Mouse (Mus musculus): ENCODE measurements around the gene Adamts12. TPM values are rescaled to one million over a fixed set of nuclear protein-coding genes. Genes with fewer than 3 reads are reported as not detected.

The Adamts12 gene
- total RNA-seq, 2 experiments from 2014 or later: 19.8 to 21.6 TPM

DNA sequence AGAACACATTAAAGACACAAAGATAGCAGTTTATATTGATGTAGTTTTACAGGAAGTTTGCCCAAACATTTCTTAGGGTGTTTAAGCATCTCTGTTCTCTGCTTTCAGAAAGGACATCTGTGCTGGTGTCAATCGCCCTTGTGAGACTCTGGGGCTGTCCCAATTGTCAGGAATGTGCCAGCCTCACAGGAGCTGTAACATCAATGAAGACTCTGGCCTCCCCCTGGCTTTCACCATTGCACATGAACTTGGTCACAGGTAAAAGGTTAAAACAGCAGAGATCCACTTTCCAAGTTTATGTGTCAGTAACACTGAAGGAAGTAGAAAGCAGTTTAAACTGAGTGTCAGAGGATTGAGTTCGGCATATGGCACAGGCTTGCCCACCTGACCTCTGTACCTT lies 176.7 kb downstream of the Adamts12 start:
- intact Hi-C loops (cut with DNase I; ENCODE audit: low total_unique reads): no loop called here

DNA sequence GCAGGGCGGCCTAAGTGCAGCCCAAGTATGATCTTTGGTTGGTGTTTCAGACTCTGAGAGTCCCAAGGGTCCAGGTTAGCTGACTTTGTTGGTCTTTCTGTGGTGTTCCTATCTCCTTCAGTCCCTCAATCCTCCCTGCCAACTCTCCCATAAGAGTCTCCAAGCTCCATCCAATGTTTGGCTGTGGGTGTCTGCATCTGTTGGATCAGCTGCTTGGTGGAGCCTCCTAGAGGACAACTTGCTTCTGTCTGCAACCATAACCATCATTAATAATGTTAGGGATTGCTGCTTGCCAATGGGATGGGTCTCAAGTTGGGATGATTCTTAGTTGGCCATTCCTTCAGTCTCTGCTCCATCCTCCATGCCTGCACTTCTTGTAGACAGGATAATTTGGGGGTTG lies 181.8 kb downstream of the Adamts12 start:
- DNase-seq: no peak
- intact Hi-C loops (cut with DNase I; ENCODE audit: low total_unique reads): no loop called here

More for the DNA sequence above, 176.7 kb downstream of the Adamts12 start:
- no peak for DNase-seq

DNA sequence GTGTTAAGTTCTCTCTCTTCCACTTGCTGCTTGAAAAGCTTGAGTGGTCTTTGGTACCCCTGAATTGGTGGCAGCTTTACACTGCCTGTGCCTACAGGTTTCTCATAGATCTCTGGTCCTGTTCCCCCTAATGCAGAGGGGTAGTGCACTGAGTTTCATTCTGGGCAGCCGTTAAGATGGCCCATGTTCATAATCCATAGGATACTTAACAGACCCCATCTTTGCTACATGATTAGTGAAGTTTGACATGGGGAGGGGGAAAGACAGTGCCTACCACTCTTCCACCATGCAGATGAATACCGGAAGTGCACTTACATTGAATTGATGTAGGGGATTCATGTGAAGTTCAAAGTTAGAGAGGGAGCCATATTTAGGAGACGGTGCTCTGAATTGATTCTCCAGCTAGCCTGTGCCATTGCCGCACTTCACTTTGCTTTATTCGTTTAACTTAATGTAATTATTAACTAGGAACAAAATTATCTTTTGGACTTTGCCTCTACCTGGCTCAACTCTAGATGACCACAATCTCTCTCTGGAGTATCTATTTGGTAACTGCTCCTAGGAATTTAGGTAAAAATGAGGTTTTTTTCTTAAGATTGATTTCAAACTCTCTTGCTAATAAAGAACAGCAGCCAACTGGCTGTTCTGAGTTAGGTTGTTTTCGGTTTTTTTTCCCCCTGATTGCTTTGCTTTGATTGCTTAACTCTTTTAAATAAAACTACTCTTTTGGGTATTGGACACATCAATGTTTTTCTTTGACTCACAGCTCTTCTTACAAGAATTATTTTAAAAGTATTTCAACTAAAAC lies 214.9 kb downstream of the Adamts12 start:
- intact Hi-C loops (cut with DNase I; ENCODE audit: low total_unique reads): no loop called here
- DNase-seq: no peak

DNA sequence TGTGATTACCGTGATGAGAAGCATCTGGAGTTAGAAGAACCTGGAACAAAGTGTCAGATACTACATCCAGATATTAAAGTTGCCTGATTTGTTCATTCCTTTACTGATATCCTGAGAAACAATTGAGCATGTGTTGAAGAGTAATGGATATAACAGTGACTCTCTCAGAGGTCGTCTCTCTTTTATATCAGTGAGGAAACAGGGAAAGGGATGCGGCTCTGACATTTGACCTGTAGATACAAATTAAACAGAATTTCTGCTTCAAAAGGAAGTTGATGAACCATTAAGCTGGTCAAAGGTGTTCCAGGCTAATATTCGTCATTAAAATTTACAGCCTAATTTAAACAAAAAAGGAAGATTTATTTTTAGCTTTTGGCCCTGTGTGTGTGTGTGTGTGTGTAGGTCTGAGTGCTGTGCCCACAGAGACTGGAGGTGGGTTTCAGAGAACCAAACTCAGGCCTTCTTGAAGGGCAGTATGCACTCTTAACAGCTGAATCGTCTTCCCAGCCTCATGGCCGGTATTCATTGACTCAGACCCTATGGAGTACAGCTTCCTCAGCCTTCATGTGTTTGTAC lies 216.2 kb downstream of the Adamts12 start:
- intact Hi-C loops (cut with DNase I; ENCODE audit: low total_unique reads): no loop called here
- DNase-seq: no peak

DNA sequence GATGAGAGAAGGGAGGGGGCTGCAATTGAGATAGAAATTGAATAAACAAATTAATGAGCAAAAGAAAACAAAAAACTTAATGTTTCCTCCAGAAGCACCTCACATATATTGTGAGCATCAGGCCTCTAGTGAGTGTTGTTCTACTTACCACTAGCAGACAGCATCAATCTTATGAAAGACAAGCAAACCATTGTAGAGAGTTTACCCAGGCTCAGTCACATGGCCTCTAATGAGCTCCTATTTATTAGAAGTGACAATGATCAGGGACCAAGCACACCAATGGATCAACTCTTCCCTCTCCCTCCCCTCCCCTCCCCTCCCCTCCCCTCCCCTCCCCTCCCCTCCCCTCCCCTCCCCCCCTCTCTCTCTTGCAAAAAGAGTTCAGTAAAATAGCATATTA lies 218.6 kb downstream of the Adamts12 start:
- intact Hi-C loops (cut with DNase I; ENCODE audit: low total_unique reads): no loop called here
- no peak for DNase-seq

DNA sequence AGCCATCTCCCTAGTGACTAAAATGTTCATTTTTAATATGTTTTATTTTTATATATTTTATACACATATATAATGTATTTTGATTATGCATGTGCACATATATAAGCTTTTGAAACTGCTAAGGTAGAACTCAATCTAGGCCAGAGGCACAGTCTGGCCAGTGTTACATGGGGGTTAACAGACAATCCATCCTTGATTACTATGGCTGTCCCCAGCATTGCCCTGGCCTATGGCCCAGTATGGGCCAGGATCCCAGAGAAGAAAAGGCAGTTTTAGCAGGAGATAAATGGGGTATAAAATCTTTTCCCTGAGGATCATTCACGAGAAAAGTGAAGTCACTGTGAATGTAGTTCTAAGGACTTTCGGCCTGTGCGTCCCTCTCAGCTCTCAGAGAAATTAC lies 223.2 kb downstream of the Adamts12 start:
- DNase-seq: peak; percentile 30
- intact Hi-C loops (cut with DNase I; ENCODE audit: low total_unique reads): no loop called here

DNA sequence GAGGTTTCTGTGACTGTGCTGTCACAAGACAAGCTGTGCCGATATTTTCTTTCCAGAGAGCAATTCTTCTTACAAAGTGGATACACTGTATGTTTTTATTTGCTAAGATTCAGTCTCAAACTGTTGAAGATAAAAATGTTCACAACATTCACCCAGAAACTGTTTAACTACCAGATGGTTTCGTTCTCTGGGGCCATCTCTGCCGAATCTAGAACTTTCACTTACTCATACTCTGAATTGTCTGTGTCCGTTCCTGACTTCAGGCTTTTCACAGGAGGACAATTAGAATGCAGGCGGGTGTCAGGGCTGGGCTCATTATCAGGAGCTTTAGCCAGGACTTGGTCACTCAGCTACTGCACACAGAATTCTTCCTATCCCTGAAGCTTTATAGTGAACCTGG lies 227.7 kb downstream of the Adamts12 start:
- DNase-seq: no peak
- intact Hi-C loops (cut with DNase I; ENCODE audit: low total_unique reads): no loop called here

DNA sequence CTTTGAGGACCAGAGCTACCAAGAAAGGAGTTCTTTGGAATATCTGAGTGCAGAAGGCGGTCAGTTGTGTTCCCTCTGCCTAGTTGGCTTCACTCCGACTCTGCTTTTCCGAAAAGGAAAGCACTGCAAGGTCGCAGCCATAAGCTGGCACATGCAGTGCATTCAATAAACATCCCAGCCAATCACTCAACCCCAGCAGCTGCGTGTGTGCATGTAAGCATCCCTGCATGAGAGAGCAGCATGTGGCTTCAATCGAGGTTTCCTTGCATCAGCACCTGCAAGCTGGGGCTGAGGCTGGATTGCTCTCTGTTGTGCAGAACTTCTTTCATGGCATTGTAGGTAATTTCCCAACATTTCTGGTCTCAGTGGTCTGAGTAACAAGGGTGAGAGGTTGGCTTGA lies 230.4 kb downstream of the Adamts12 start:
- no peak for DNase-seq
- intact Hi-C loops (cut with DNase I; ENCODE audit: low total_unique reads): no loop called here

DNA sequence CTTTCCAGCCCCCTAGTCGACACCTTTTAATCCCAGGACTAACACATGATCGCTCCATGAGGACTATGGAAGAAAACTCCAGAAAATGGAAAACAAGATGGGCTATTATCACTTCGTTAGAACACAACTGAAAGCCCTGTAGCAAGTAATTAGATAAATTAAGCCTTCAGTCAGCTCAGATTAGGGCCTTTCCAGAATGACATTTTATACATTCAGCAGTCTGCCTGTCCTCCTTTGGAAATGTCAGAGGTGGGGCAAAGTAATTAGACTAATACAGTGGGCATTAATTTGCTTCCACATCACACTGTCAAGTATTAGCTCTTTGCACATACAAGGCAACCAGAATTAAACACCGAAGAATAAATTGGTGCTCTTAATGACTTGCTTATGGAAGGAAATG lies 233.4 kb downstream of the Adamts12 start:
- no peak for DNase-seq
- intact Hi-C loops (cut with DNase I; ENCODE audit: low total_unique reads): no loop called here

DNA sequence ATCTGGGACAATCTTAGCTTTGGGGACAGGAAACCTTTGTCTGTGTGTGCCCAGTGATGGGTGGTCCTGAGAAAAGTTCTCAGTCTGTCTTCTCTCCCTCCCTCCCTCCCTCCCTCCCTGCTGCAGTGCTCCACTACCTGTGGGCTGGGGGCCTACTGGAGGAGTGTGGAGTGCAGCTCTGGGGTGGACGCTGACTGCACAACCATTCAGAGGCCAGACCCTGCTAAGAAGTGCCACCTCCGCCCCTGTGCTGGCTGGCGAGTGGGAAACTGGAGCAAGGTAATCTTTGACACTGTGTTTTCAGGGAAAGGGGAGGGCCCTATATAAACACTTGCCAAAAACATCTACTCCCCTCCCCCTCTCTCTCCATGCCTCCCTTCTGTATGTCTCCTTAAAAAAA lies 252.5 kb downstream of the Adamts12 start:
- intact Hi-C loops (cut with DNase I; ENCODE audit: low total_unique reads): loop anchor here (2.0 kb wide), 1 partner anchor 280 kb away; the partner anchor contains the start of gene Rxfp3
- no peak for DNase-seq

DNA sequence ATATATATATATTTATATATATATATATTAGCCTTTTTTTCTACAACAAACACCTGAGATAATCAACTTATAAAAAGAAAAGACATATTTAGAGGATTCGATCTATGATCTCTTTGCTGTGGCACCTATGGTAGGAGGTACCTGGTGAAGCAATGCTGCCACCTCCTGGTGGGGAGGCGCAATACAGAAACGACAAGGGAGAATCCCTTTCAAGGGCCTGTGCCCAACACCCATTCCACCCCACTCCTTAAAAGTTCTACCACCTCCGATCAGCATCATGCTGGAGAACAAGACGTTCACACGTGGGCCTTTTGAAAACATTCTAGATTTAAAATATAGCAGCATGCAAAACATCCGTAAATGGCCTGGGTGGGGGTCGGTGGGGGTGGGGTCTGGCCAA lies 255.9 kb downstream of the Adamts12 start:
- intact Hi-C loops (cut with DNase I; ENCODE audit: low total_unique reads): loop anchor here (5.0 kb wide), 1 partner anchor 398 kb away; no protein-coding TSS in a partner anchor
- DNase-seq: peak; percentile 46

DNA sequence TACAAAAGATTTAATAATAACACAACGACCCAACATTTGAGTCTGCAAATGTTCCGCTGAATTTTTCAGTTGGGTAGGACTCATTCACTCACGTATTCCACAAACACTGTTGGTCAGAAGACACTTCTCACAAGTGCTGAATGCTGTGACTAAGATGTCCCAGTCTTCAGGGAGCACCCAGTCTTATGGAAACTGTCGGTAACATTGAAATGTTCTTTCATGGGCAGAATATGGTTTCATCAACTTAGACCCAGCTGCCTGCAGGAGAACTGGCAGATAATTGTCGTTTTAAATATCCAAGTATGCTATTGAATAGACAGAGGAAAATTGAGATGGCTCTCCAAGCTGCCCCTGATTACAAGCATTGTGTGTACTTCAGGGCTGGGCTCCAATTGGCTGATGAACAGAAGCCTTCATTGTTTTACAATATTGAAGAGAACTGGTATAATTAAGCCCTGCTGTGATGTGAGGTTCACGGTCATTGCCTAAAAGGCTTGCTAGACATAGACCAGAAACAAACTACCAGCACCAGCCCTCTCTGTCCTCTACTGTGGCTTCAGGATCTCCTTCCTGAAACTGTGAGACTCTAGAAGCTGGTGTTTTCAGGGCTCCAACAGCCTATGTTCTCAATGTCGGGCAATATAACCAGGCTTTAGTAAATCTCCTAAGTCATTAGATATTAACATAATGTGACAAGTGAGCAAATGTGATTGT lies 275.0 kb downstream of the Adamts12 start:
- no peak for DNase-seq
- intact Hi-C loops (cut with DNase I; ENCODE audit: low total_unique reads): no loop called here

DNA sequence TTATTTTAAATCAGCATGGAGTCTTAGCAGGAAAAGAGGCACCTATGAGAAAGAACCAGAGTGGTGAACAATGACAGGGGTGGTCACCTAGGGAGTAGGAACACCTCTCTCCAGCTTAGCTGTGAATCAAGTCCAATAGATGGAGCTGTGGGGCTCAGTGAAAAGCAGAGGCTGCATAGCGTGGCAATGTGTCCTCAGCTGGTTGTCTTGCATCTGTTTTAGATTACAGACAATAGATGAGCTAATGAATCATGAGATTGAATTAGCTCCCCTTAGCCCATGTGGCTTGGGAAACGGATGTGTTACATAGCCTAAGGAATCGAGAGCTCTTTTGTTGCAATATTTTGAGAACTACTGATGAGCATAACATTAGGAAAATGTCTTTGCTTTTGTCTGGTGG lies 291.3 kb downstream of the Adamts12 start:
- no peak for DNase-seq
- intact Hi-C loops (cut with DNase I; ENCODE audit: low total_unique reads): no loop called here

DNA sequence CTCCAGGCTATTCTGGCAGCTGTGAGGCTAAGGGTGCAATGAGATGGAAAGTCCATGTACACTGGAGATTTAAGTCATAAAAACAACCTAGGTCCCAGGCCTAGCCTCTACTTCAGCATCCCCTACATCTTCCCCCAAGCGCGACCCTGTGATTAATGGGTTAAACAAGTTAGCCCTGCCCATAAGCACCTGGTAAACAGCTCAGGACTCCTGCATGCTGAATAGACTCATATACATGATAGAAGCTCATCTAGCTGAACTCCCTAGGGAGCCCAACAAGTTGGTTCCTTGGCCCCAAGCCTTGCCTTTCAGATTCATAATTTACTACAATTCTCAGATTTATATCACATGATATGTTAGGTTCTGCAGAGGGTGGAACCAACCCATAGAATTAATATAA lies 292.9 kb downstream of the Adamts12 start:
- DNase-seq: no peak
- intact Hi-C loops (cut with DNase I; ENCODE audit: low total_unique reads): no loop called here

DNA sequence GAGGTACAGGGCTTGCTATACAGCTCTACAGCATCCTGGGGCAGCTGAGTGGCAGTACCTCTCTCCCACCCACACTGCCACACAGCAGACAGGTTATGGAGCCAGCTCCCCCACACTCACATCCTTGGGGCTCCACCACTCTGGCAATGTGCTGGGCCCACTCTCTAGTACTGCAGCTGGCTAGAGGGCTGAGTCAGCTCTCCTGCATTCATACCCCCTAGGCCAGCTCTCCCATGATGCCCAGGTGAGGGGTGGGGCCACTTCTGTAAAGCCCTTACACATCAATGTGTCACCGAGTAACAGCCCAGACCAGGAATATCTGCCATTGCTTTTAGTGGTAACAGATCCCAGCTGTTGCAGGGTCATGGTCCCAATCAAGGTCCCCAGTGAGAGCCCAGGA lies 296.3 kb downstream of the Adamts12 start:
- intact Hi-C loops (cut with DNase I; ENCODE audit: low total_unique reads): no loop called here
- DNase-seq: no peak

DNA sequence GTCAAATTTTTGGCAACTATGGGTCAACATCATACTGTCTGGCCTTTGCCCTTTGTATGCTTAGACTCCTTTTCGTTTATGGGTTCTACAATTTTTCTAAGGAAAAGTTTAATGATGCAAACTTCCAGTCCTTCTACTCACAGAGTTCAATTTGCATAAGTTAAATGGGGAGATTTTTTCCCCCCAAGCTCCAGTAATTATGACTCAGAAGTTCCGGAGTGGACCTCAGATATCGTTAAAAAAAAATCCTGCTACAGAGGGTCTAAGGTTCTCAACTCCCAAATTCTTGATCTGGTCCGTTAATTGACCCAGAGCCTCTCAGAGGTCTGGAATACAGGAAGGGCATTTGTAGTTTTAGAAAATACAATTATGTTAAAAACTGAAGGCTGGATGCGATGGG lies 297.2 kb downstream of the Adamts12 start:
- DNase-seq: no peak
- intact Hi-C loops (cut with DNase I; ENCODE audit: low total_unique reads): no loop called here

DNA sequence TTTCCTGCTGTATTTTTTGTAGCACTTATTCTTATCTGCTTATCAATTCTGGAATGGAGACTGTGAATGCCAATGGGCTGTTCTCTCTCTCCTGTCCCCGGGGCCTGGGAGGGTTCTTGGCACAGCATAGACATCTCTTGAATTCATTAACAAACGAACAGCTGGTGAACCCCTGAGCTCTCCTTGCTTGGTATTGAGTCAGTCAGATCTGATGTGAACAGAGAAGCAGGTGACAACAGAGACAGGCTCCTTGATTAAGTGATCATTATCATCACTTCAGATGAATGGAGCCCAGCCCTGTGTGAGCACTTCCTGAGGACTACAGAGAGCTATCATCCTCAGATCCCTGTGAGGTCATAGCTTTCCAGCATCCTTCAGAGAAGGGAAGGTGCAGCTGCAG lies 299.5 kb downstream of the Adamts12 start:
- no peak for DNase-seq
- intact Hi-C loops (cut with DNase I; ENCODE audit: low total_unique reads): no loop called here

DNA sequence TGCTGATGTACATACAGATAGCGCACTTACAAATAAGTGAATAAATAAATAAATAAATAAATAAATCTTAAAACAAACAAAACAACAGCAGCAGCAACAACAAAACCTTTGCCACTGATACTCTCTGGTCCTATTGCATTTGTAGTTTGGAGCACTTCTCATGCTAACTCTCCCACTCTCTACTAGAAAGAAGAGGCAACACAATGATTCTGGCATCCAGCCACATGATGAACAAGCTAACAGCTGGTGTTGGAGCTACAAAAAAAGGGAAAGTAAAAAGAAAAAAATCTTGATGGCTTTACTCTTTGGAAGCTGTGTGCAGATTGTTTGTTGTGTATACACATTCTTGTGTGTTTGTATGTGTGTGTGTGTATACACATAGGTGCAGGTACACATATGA lies 300.2 kb downstream of the Adamts12 start:
- DNase-seq: peak; percentile 40
- intact Hi-C loops (cut with DNase I; ENCODE audit: low total_unique reads): no loop called here

DNA sequence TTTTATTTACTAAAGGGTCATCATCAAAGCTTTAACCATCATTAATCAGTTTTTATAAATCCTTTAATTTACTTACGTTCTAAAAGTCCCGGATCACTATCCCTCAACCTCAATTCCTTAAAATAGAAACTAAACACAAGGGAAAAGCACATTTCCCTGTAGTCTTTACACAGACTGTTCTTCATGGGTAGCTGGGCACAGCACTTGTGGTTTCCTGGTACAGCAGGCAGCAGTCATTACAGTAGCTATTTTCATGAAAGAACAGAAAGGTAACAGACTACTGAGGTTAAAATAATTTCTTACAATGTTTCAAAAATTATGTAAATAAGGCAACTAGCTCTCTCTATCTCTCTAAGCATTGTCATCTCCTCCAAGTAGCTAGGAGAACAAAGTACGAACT lies 305.0 kb downstream of the Adamts12 start:
- no peak for DNase-seq
- intact Hi-C loops (cut with DNase I; ENCODE audit: low total_unique reads): no loop called here

DNA sequence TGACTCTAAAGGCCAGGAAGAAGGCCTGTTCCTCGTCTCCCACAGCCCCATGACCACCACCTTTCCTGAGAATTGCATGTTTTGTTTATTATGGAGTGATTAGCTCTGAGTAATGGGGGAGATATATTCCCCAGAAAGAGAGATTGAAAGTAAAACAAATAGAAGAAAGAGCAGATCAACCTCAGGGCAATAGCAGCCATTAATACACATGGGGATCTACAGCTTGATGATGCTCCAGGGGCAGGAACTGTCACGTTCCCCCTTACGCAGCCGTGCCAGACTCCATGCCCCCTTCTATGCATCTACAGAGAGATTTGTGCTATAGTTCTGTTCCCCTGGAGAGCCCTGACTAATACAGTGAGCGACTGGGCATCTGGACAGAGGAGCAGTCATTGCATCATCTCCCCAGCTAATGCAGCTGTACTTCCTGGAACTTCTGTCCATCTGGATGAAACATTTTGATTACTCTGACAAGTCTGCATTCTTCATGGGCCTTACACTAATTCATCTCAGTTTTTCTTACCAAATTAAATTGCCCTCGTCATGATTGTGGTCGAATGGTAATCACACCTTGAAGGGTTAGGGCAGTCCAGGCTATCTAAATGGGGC lies 306.0 kb downstream of the Adamts12 start:
- intact Hi-C loops (cut with DNase I; ENCODE audit: low total_unique reads): no loop called here
- no peak for DNase-seq
